Mouse (Mus musculus) brain, embryonic 14.5 days (tissue): ENCODE measurements around the gene Chkb.

Source experiments
- CTCF ChIP-seq: fragments of 200-500 bp; IDR thresholded peaks from 2 replicates; pipeline ENCODE4 v1.5.1; 2012; ENCODE audit warnings: inconsistent platforms, mild to moderate bottlenecking, moderate library complexity, borderline replicate concordance; ENCODE audit not compliant: insufficient read depth, insufficient read length; ENCODE audit errors: extremely low read depth
- POLR2A ChIP-seq: fragments of 200-500 bp; IDR thresholded peaks from 2 replicates; pipeline ENCODE4 v1.6.1; 2012; ENCODE audit warnings: mild to moderate bottlenecking, inconsistent platforms, borderline replicate concordance; ENCODE audit not compliant: poor library complexity, insufficient read depth, insufficient read length, severe bottlenecking; ENCODE audit errors: extremely low read depth

DNA sequence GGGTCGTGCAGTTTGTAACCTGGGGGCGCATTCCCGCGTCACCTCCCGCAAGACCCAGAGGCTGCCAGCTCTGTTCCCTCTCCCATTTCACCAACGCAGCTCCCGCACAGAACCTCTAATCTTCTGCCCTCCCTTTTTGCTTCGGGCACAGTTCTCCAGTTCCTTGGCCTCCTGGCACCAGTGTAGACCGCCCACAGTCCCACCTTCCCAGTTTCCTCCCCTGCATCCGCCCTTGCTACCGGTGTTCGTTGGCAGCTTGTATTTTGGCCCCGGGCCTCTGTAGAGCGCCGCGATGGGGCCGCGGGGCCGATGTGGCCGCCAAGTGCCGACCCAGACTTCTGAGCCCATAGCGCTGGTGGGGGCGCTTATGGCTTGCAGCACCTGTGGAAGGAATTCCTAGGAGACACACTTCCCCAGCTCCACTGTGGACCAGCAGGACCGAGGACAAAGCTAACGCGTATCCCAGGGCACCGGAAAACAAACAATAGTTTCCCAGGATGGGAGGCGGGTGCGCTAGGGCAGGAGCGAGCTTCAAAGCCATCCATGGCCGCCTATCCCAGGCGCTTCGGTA is 50.8 kb downstream of the Chkb start, which contains the start of gene Odf3b:
- TF ChIP-seq CTCF (no peak), POLR2A (no peak)
